Mouse (Mus musculus): ENCODE data around the gene Fbrsl1.
"Not testable (repeated sequence)": the region's sequence is repeated elsewhere in the genome, so short reads cannot be mapped to it uniquely, and the experiment has no call there.

The Fbrsl1 gene

DNA sequence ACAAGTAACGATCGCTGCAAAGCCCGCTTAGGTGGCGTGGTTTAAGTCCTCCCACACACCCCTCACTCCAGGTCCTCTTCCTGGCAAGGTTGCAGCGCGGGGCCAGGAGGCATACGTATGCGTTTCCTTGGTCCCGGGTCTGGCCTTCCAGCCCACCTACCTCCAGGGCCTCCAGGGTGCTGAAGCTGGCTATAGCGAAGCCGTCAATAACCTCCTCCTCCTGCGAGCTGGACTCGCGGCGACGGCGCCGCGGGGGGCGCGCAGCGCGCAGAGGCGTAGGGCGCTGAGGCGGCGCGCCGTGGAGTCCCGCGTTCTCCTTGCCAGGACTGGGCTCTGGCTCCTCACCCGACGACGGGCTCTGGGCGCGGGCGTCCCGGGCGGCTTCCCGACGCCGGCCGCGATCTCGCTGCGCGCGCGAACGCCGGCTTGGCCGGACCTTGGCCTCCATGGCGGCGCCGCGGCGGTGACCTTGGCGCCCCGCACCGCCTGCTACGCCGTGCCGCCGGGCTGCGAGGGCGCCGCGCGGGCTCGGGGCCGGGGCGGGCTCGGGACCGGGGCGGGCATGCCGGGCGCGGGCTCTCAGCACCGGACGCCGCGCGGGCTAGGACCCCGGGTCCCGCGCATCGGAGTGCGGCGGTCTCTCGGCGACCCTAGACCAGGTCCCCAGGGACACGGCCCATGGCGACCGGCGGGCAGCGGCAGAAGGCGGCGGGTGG lies 425 bp downstream of the Fbrsl1 start:
- peak; percentile 39 for DNase-seq

DNA sequence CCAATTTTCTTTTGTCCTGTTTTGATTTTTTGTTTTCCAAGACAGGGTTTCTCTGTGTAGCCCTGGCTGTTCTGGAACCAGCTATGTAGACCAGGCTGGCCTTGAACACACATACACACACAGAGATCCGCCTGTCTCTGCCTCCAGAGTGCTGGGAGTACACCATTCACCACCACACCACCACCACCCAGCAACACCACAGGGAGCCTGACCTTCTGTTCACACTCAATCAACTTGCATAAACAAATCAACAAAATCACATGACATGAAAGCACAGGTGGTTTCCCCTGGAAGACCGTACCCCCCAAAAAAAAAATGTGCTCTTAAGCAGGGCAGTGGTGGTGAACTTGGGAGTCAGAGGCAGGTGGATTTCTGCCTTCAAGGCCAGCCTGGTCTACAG lies 3.8 kb downstream of the Fbrsl1 start:
- no peak for DNase-seq

- DNase-seq, result no peak
Measured at GRCm38 (mm10) chr5:110442966-110443590, 5.2 kb downstream of the Fbrsl1 start.

GRCm38 (mm10) chr5:110439565-110440310 lies 8.6 kb downstream of the Fbrsl1 start:
- no peak for DNase-seq

DNA sequence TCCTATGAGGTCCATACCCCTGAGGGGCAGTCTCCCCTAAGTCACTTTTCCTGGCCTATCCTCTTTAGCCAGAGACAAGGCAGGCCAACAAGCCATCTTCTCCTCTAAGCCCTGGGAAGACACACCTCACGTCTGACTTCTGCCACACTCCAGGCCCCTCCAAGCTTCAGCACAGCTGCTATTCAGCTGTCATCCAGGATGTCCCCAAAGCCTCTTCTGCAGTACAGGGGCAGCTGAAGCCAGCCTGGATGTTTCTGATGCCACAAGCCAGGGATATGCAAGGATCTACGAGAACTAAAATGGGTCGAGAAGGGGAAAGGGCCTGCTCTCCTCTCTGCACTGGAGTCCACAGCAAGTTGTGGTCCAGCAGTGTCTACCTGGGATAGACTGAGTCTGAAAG lies 9.7 kb downstream of the Fbrsl1 start:
- DNase-seq, result no peak

DNA sequence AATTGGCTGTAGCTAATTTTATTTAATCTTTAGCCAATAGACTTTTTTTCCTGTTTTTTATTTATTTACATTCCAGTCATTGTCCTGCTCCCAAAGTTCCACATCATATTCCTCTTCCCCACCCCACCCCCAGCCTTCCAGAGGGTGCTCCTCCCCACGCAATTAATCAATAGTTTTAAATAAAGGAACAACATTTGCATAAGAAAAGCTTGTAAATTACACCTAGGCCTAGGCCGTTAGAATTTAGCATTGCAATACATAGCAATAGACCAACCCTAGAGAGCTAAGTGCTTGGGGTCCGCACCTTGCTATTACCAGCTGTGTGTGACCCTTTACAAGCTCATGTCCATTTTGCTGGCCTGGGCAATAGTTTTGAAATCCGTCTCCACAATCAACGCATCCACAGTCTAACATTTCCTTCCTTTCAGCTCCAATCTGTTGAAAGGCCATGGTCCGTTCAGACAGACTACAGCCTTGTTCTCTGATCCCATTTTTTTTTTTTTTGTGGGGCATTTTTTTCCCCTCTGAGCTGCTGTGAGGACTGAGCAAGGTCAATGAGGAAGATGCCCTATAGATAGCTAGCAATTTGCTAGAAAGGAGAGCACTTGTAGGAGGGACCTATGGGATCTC lies 10.6 kb downstream of the Fbrsl1 start:
- DNase-seq, result no peak

GRCm38 (mm10) chr5:110436166-110436565 lies 12.1 kb downstream of the Fbrsl1 start:
- not testable (repeated sequence) for DNase-seq

DNA sequence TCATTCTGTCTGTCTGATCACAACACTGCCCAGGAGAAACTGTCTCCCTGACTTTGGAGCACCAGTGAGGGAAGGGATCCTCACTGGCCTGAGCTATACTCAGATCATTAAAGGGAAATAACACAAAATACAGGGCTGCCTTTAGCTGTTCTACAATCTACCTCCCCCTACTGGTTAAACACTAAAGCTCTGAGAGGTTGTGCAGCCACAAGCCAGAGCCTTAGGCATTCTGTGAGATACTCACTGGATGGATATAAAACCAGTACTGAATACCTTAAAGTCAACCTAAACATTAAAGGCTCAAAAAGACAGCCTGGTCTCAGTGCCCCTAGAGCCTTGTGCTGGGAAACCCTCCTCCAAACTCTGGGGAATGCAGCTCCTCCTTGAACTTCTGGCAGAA lies 13.5 kb downstream of the Fbrsl1 start:
- no peak for DNase-seq

DNA sequence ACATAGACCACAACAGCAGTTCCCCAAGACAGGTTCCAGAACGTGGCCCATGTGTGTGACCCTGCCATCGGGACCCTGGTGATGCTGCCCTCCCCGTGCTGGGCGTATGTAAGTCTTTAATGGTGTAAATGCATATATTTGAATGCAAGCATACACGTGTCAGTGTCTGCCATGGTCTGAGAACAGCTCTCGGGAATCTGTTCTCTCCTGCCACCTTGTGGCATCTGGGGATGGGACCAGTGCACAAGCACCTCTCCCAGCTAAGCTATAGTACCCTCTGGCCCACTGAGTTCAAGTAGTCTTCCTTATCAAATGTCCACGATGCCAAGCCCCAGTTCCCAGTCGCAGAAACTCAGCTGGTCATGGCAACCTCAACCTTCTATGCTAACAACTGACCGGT lies 19.3 kb downstream of the Fbrsl1 start:
- DNase-seq, result peak; percentile 63

DNA sequence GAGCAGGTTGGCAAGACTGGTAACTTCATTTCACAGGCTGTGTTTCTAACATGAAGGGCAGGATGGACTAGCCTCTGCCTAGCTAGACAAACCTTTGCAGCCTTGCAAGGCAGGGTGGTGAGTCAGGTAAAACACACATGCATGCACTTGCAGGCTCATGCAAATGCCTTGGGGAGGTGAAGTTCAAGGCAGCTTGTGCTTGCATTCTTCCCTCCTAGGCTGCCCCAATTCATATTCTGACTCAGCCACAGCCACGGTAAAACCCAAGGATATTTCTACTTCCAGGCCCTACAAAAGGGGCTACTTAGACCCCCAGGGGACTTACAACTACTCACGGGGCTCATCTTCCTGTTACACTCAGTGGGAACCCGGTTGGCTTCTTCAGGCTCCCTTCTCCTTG lies 20.0 kb downstream of the Fbrsl1 start:
- DNase-seq, result no peak

- no peak for DNase-seq
Measured at GRCm38 (mm10) chr5:110425187-110425586, 23.1 kb downstream of the Fbrsl1 start.

GRCm38 (mm10) chr5:110424204-110424603 lies 24.1 kb downstream of the Fbrsl1 start:
- DNase-seq, result no peak

GRCm38 (mm10) chr5:110421393-110421792 lies 26.9 kb downstream of the Fbrsl1 start:
- DNase-seq, result no peak

- DNase-seq, result no peak
Measured at GRCm38 (mm10) chr5:110420950-110421349, 27.4 kb downstream of the Fbrsl1 start.

DNA sequence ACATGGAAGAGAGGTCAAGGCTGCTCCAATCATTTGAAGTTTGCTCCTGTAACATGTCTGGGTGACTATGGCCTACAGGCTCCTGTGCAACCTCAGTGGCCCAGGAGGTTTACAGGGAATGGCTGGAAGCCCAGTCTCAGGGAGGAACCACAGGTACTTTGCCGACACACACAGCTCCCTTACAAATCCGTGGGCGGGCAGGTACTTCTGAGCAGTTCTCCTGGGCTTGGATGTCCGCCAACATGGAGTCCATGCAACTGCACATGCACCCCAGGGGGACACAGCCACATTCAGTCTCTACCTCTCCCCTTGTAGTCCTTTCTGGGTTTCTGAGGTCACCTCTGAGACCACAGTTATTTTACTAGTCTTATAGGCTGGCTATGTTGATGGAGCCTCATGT lies 28.1 kb downstream of the Fbrsl1 start:
- no peak for DNase-seq

DNA sequence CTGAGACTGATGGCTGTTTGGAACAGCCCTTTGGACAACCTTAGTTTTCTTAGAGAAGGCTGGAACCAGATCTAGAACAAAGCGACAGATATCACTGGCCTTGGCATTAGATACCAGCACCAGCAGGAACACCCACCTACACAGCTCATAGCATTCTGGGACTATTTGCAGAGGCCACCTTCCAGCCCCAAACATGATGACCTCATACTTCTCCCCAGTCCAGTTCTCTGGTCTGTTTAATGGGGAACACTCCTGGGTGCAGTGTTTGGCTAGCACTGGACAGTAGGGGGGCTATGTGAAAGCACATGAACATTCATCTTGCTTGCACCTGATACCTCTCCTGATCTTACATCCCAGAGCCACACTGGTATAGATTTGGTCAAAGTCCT lies 29.8 kb downstream of the Fbrsl1 start:
- DNase-seq, result no peak

- no peak for DNase-seq
Measured at GRCm38 (mm10) chr5:110417756-110418522, 30.4 kb downstream of the Fbrsl1 start.

- no peak for DNase-seq
Measured at GRCm38 (mm10) chr5:110416825-110417401, 31.4 kb downstream of the Fbrsl1 start.

- DNase-seq, result no peak
Measured at GRCm38 (mm10) chr5:110415806-110416700, 32.2 kb downstream of the Fbrsl1 start.

GRCm38 (mm10) chr5:110415022-110415421 lies 33.3 kb downstream of the Fbrsl1 start:
- no peak for DNase-seq

DNA sequence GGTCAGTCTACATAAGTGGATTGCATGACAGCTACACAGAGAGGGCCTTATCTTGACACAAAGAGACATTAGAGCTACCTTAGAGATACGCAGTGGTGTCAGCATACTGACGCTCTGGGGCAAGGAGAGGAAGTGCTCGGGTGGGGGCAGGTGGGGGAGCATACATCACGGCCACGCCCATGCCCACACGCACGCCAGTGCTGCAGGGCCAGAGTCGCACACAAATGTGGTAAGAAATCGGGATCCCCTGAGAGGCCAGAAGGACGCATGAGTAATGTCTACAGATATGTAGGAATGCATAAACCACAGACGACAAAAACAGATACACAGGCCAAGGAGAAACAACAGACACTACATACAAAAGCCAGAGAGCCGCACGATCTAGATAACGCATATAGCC lies 35.3 kb downstream of the Fbrsl1 start:
- no peak for DNase-seq
